Mouse (Mus musculus): ENCODE measurements at regions not wholly inside any gene's neighbourhood (a gene's known extent, or its start where the extent isn't known, plus 50 kb on each side); places are given as distances from the start of the nearest gene placed in this dataset.
"Not testable (repeated sequence)": the region's sequence is repeated elsewhere in the genome, so short reads cannot be mapped to it uniquely, and the experiment has no call there.

DNA sequence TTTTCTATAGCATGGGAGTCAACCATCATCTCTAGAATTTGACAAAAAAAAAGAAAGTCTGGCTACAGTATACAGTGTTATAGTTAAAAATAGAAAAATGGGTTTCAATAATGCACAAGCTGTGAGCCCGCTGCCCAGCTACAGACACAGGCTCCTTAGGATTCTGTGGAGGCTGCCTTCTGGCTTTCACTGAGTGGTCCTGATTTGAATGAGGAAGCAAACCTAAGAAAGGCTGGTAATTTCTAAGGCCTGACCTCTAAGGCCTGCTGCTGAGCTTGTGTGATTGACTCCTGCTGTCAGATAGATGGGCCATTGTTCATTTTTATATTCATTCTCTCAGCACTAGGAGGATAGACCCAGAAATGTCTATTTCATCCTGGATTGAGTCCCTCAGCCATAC lies 67.7 kb downstream of the Alg10b start:
- no peak overlapping the region for H3K27ac ChIP-seq (ENCODE audit: low read length)
- H3K4me2 ChIP-seq (ENCODE audit: low read depth, low read length) = no peak overlapping the region
- no peak overlapping the region for H3K4me3 ChIP-seq (ENCODE audit: low read length)
- no peaks in the 10 kb centered on the region for H3K4me1 ChIP-seq (ENCODE audit: control insufficient read depth, insufficient read depth, low read length)
- H3K27me3 ChIP-seq (replicated peaks; ENCODE audit: control insufficient read depth, insufficient read depth, low read length) = no peaks in the 10 kb centered on the region
- H3K9me3 ChIP-seq (ENCODE audit: control insufficient read depth, low read length) = no peaks in the 10 kb centered on the region
- H3K9ac ChIP-seq (ENCODE audit: low read depth, low read length) = no peak overlapping the region
- ATAC-seq = no peak
- no peaks in the 10 kb centered on the region for H3K36me3 ChIP-seq (ENCODE audit: control insufficient read depth, insufficient read depth, low read length)
- WGBS = 83% methylated on average over 1 of the region's 1 CpGs

- Histone ChIP-seq H3K9ac (ENCODE audit: low read depth, low read length) (no peak overlapping the region), H3K4me3 (ENCODE audit: low read length) (no peak overlapping the region), H3K4me1 (ENCODE audit: control insufficient read depth, insufficient read depth, low read length) (no peaks in the 10 kb centered on the region), H3K36me3 (ENCODE audit: control insufficient read depth, insufficient read depth, low read length) (no peaks in the 10 kb centered on the region), H3K27me3 (replicated peaks; ENCODE audit: control insufficient read depth, insufficient read depth, low read length) (no peaks in the 10 kb centered on the region), H3K4me2 (ENCODE audit: low read depth, low read length) (no peak overlapping the region), H3K9me3 (ENCODE audit: control insufficient read depth, low read length) (no peaks in the 10 kb centered on the region), H3K27ac (ENCODE audit: low read length) (no peak overlapping the region)
- no peak for ATAC-seq
- 59% methylated on average over 2 of the region's 2 CpGs for WGBS
Measured at GRCm38 (mm10) chr15:90294353-90294922, 70.3 kb downstream of the Alg10b start.

DNA sequence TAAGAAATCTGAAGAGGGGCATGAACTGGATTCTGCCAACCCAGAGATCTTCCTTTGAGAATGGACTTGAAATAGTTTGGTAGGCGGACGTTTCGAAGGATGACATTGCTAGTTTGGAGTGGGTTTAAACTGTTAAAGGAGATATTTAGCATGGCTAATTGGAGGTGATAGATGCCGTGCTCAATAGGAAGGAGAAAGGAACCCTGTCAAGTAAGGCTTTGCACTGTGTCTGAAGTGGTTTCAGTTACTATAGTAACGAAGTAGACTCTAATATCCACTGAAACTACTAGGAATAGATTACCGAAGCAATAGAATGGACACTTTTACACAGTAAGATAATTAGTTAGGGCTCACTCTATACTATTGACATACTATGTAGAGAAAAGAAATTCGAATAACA lies 74.5 kb downstream of the Alg10b start:
- WGBS = 83% methylated on average over 7 of the region's 7 CpGs
- no peaks in the 10 kb centered on the region for H3K9me3 ChIP-seq (ENCODE audit: control insufficient read depth, low read length)
- no peaks in the 10 kb centered on the region for H3K36me3 ChIP-seq (ENCODE audit: control insufficient read depth, insufficient read depth, low read length)
- ATAC-seq = no peak
- no peak overlapping the region for H3K9ac ChIP-seq (ENCODE audit: low read depth, low read length)
- H3K4me2 ChIP-seq (ENCODE audit: low read depth, low read length) = no peak overlapping the region
- no peak overlapping the region for H3K27ac ChIP-seq (ENCODE audit: low read length)
- no peaks in the 10 kb centered on the region for H3K4me1 ChIP-seq (ENCODE audit: control insufficient read depth, insufficient read depth, low read length)
- no peaks in the 10 kb centered on the region for H3K27me3 ChIP-seq (replicated peaks; ENCODE audit: control insufficient read depth, insufficient read depth, low read length)
- H3K4me3 ChIP-seq (ENCODE audit: low read length) = no peak overlapping the region

DNA sequence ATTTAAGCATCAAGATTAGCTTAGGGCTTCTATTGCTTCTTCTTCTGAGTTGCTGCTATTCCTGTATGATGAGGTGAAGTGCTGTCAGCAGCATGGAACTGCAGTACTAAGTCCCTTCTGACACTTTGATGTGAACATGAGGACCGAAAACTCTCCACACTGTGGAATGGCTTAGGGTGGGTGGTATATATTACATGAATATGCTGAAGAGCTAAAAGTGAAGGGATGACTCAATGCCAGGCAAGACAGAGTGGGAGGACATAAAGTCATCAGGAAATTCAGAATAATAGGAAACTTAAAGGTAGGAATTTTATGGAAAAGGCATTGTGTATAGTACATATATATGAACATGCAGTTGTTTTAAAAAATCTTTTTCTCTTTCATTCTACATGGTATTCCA lies 79.3 kb downstream of the Alg10b start:
- no peak overlapping the region for H3K27ac ChIP-seq (ENCODE audit: low read length)
- H3K36me3 ChIP-seq (ENCODE audit: control insufficient read depth, insufficient read depth, low read length) = no peaks in the 10 kb centered on the region
- H3K9ac ChIP-seq (ENCODE audit: low read depth, low read length) = no peak overlapping the region
- H3K4me2 ChIP-seq (ENCODE audit: low read depth, low read length) = no peak overlapping the region
- H3K9me3 ChIP-seq (ENCODE audit: control insufficient read depth, low read length) = no peaks in the 10 kb centered on the region
- no peak overlapping the region for H3K4me3 ChIP-seq (ENCODE audit: low read length)
- H3K4me1 ChIP-seq (ENCODE audit: control insufficient read depth, insufficient read depth, low read length) = no peaks in the 10 kb centered on the region
- no peaks in the 10 kb centered on the region for H3K27me3 ChIP-seq (replicated peaks; ENCODE audit: control insufficient read depth, insufficient read depth, low read length)
- ATAC-seq = no peak
- 94% methylated on average over 1 of the region's 1 CpGs for WGBS

- no peaks in the 10 kb centered on the region for H3K4me1 ChIP-seq (ENCODE audit: control insufficient read depth, insufficient read depth, low read length)
- H3K4me2 ChIP-seq (ENCODE audit: low read depth, low read length) = no peak overlapping the region
- H3K9me3 ChIP-seq (ENCODE audit: control insufficient read depth, low read length) = no peaks in the 10 kb centered on the region
- H3K27ac ChIP-seq (ENCODE audit: low read length) = no peak overlapping the region
- H3K27me3 ChIP-seq (replicated peaks; ENCODE audit: control insufficient read depth, insufficient read depth, low read length) = no peaks in the 10 kb centered on the region
- no peak for ATAC-seq
- no peak overlapping the region for H3K9ac ChIP-seq (ENCODE audit: low read depth, low read length)
- H3K4me3 ChIP-seq (ENCODE audit: low read length) = no peak overlapping the region
- no peaks in the 10 kb centered on the region for H3K36me3 ChIP-seq (ENCODE audit: control insufficient read depth, insufficient read depth, low read length)
- WGBS = 79% methylated on average over 3 of the region's 3 CpGs
Measured at GRCm38 (mm10) chr15:90305051-90305450, 80.9 kb downstream of the Alg10b start.

DNA sequence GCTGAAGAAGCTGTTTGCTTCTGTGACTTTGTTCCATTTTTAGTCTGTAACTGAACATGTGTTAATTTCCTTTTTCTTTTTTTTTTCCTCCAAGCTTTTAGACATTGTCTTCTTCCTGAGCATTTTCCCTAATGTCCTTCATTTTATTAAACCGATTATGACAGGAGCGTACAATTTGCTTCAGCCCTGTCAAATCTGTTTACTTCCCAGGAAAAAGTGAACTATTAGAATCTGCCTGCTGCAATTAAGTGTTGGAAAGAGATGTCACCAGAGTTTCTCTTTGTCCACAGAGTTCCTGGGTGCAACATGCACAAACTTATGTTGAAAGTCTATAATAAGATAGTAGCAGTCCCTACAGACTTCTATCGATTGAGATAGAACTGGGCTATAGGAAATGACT lies 82.8 kb downstream of the Alg10b start:
- Histone ChIP-seq H3K4me1 (ENCODE audit: control insufficient read depth, insufficient read depth, low read length) (no peaks in the 10 kb centered on the region), H3K36me3 (ENCODE audit: control insufficient read depth, insufficient read depth, low read length) (no peaks in the 10 kb centered on the region), H3K9me3 (ENCODE audit: control insufficient read depth, low read length) (no peaks in the 10 kb centered on the region), H3K27ac (ENCODE audit: low read length) (no peak overlapping the region), H3K4me3 (ENCODE audit: low read length) (no peak overlapping the region), H3K27me3 (replicated peaks; ENCODE audit: control insufficient read depth, insufficient read depth, low read length) (no peaks in the 10 kb centered on the region), H3K9ac (ENCODE audit: low read depth, low read length) (no peak overlapping the region), H3K4me2 (ENCODE audit: low read depth, low read length) (no peak overlapping the region)
- ATAC-seq = no peak
- 62% methylated on average over 3 of the region's 3 CpGs for WGBS

DNA sequence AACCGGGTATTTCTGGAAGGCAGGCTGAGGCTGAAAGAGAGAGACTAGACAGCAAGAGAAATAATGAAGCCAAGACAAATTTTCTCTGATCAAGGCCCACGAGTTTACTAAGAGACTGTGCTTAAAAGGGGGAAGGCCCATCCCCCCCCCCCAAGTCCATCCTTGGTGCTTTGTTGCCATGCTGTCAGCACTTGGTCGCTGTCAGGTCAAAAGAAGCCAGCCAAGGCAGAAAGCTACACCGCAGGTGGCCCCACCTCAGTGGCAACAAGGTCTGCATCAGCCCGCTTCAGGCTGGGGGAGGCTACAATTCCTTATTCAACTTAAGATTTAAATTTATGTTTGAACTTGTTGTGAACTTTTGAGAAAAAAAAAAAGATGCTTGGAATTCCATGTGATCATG lies 84.3 kb downstream of the Alg10b start:
- not testable (repeated sequence) for H3K27me3 ChIP-seq (replicated peaks; ENCODE audit: control insufficient read depth, insufficient read depth, low read length); H3K27ac ChIP-seq (ENCODE audit: low read length); H3K36me3 ChIP-seq (ENCODE audit: control insufficient read depth, insufficient read depth, low read length); H3K9ac ChIP-seq (ENCODE audit: low read depth, low read length); H3K4me3 ChIP-seq (ENCODE audit: low read length); H3K4me1 ChIP-seq (ENCODE audit: control insufficient read depth, insufficient read depth, low read length); H3K9me3 ChIP-seq (ENCODE audit: control insufficient read depth, low read length); H3K4me2 ChIP-seq (ENCODE audit: low read depth, low read length); ATAC-seq
- WGBS = 41% methylated on average over 5 of the region's 5 CpGs

- no peak overlapping the region for H3K4me2 ChIP-seq (ENCODE audit: low read depth, low read length)
- no peak overlapping the region for H3K9ac ChIP-seq (ENCODE audit: low read depth, low read length)
- no peak overlapping the region for H3K27ac ChIP-seq (ENCODE audit: low read length)
- H3K4me1 ChIP-seq (ENCODE audit: control insufficient read depth, insufficient read depth, low read length) = no peaks in the 10 kb centered on the region
- no peak overlapping the region for H3K4me3 ChIP-seq (ENCODE audit: low read length)
- H3K27me3 ChIP-seq (replicated peaks; ENCODE audit: control insufficient read depth, insufficient read depth, low read length) = no peaks in the 10 kb centered on the region
- H3K9me3 ChIP-seq (ENCODE audit: control insufficient read depth, low read length) = no peaks in the 10 kb centered on the region
- no peaks in the 10 kb centered on the region for H3K36me3 ChIP-seq (ENCODE audit: control insufficient read depth, insufficient read depth, low read length)
- 65% methylated on average over 1 of the region's 1 CpGs for WGBS
- no peak for ATAC-seq
Measured at GRCm38 (mm10) chr15:90308869-90309268, 84.8 kb downstream of the Alg10b start.

DNA sequence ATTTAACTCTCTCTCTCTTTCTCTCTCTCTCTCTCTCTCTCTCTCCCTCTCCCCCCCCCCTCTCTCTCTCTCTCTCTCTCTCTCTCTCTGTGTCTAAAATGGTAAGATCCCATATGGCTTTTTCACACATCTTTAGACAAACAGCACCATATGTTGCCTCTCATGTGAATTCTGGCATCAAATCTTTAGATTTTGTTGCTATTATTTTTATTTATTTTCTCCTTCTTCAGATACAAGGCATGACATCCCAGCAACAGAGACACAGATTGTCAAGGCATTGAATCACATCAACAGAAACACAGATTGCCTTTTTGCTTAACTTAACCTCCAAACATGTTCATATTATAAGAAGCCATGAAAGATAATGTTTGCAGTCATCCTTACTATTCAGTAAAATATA lies 85.6 kb downstream of the Alg10b start:
- no peak overlapping the region for H3K4me3 ChIP-seq (ENCODE audit: low read length)
- ATAC-seq = no peak

GRCm38 (mm10) chr15:90321774-90322173 lies 97.7 kb downstream of the Alg10b start:
- Histone ChIP-seq H3K36me3 (ENCODE audit: control insufficient read depth, insufficient read depth, low read length) (no peaks in the 10 kb centered on the region), H3K4me2 (ENCODE audit: low read depth, low read length) (no peak overlapping the region), H3K4me3 (ENCODE audit: low read length) (no peak overlapping the region), H3K9ac (ENCODE audit: low read depth, low read length) (no peak overlapping the region), H3K27me3 (replicated peaks; ENCODE audit: control insufficient read depth, insufficient read depth, low read length) (no peaks in the 10 kb centered on the region), H3K9me3 (ENCODE audit: control insufficient read depth, low read length) (no peaks in the 10 kb centered on the region), H3K4me1 (ENCODE audit: control insufficient read depth, insufficient read depth, low read length) (no peaks in the 10 kb centered on the region), H3K27ac (ENCODE audit: low read length) (no peak overlapping the region)
- 59% methylated on average over 3 of the region's 3 CpGs for WGBS
- no peak for ATAC-seq

More for the DNA sequence above, 85.6 kb downstream of the Alg10b start:
- Histone ChIP-seq H3K4me1 (ENCODE audit: control insufficient read depth, insufficient read depth, low read length) (no peaks in the 10 kb centered on the region), H3K27me3 (replicated peaks; ENCODE audit: control insufficient read depth, insufficient read depth, low read length) (no peaks in the 10 kb centered on the region), H3K27ac (ENCODE audit: low read length) (no peak overlapping the region), H3K36me3 (ENCODE audit: control insufficient read depth, insufficient read depth, low read length) (no peaks in the 10 kb centered on the region), H3K4me2 (ENCODE audit: low read depth, low read length) (no peak overlapping the region), H3K9me3 (ENCODE audit: control insufficient read depth, low read length) (no peaks in the 10 kb centered on the region), H3K9ac (ENCODE audit: low read depth, low read length) (no peak overlapping the region)
